Mouse (Mus musculus) gonadal fat pad, adult 2 months (tissue): ENCODE data around the gene Ybx1. TPM values are rescaled to one million over a fixed set of nuclear protein-coding genes. Genes with fewer than 3 reads are reported as not detected.
A peak's percentile ranks its signal among the peaks of the same experiment; 100 is the strongest.

Experiments used
- DNase-seq: peaks from one replicate; pipeline ENCODE4 v3.0.0-alpha.2; 2012; ENCODE audit warnings: low read depth
- polyA plus RNA-seq: library from polyadenylated mRNA; depleted of rRNA; stranded (reverse); fragments of >200 nt; gene quantifications from 2 replicates; pipeline ENCODE4 v1.2.3, GENCODE M21; 2012

The Ybx1 gene
- polyA plus RNA-seq, 1 experiment: 130 TPM

GRCm38 (mm10) chr4:119274627-119275026, 19.8 kb downstream of the Ybx1 start:
- DNase-seq: no peak

DNA sequence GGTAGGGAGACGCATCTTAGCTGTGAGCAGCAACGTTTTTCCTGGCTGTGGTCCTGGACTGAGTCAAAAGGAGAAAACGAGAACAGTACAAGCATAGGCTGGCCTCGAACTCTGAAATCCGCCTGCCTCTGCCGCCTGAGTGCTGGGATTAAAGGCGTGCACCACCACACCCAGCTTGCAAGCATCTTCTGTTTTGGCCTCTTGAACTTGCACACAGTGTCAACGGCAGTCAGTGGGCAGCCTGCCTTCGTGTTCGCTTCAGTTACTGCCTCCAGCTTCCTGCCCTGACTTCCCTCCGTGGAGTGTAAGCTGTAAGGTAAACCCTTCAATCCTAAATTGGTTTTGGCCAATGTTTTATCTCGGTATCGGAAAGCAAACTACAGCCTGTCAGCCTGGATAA, 27.8 kb downstream of the Ybx1 start:
- no peak for DNase-seq

DNA sequence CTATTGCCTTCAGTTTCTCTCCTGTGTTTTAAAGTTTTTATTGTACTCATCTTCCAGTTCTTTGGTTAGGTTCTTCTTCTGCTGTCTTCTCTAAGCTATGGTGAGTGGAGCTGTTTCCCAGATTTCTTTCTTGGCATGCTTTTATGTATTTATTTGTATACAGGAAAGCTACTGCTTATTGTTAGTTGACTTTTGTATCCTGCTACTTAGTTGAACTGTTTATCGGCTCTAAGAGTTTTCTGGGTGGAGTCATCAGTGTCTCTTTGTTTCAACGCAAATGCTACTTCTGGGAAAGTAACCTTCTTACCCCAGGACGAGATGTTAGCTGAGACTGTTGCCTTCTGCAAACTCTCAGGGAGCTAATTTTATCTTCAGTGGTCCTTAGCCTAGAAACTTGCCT, 30.9 kb downstream of the Ybx1 start:
- DNase-seq: no peak

GRCm38 (mm10) chr4:119262483-119262882, 31.9 kb downstream of the Ybx1 start:
- DNase-seq: no peak

DNA sequence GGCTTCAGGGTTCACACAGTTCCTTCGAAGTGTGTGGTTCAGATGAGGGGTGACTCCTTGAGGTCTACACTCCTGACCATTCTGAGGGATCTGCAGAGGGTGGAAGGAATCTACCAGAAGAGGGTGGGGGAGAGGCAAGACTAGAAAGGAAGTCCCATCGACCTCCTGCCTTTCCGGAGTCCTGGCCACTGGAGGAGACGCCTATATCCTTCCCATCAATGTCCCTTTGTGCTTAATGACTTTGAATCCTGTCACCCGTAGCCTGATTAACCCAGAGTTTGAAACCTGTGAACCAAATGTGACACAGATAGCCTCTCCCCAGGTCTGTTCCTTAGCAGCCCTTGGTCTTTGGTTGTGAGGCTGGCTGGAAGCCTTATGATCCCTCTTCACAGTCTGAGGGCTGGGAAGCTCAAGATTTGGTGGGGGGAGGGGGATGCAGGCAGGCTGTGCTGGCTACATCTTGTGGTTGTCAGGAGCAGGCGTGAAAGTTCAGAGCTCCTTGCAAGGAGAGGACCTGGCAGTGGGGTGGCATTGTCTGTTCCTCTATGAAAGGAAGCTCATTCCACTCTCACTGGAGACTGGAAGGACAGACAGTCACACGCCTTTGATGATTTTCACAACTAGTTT, 33.2 kb downstream of the Ybx1 start:
- no peak for DNase-seq

GRCm38 (mm10) chr4:119259344-119260254, 34.8 kb downstream of the Ybx1 start:
- no peak for DNase-seq

GRCm38 (mm10) chr4:119257083-119257482, 37.3 kb downstream of the Ybx1 start:
- DNase-seq: no peak

DNA sequence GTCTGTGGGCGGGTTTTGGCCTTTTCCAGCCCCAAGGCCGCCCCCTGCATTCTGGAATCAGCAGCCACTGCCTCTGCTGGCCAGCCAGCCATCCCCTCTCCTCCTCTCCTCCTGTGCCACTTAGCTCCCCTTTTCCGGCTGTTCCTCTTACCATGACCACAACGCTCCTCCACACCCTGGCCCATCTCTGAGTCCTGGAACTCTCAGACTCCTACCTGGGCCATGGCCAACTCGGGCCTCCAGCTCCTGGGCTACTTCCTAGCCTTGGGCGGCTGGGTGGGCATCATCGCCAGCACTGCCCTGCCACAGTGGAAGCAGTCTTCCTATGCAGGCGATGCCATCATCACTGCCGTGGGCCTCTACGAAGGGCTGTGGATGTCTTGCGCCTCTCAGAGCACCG, 39.1 kb downstream of the Ybx1 start, which contains the start of gene Cldn19:
Cldn19 (plus strand) TSS at position 64 of the 400 bp plus-strand sequence.
- no peak for DNase-seq

GRCm38 (mm10) chr4:119254012-119254618, 40.3 kb downstream of the Ybx1 start:
- DNase-seq: no peak

GRCm38 (mm10) chr4:119252025-119252808, 42.2 kb downstream of the Ybx1 start:
- no peak for DNase-seq

DNA sequence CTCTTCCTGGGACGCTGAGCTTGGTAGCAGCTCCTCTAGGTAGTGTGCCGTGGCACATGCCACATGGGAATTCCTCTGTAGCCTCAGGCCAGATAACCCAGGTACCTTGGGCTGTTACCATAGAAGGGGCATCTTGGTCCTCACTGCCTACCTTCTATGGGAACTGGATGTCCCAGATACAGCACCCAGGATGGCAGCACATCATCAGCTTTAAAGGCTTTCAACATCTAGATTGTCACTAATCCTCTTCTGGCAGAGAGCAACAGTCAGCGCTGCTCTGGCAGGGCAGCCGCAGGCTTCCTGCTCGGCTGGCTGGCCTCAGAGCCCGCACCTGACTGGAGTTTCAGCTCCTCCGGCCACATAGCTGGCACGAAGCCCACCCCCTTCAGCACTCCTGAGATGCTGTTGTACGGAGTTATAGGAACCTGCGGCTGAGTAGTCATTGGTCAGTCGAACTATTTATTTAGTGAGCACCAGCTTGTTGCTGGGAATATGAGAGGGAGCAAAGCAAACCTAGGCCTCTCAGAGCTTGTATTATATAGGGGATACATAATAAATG, 45.9 kb downstream of the Ybx1 start:
- DNase-seq: peak; percentile 46

- DNase-seq: no peak
Measured at GRCm38 (mm10) chr4:119247462-119248235, 46.8 kb downstream of the Ybx1 start.

DNA sequence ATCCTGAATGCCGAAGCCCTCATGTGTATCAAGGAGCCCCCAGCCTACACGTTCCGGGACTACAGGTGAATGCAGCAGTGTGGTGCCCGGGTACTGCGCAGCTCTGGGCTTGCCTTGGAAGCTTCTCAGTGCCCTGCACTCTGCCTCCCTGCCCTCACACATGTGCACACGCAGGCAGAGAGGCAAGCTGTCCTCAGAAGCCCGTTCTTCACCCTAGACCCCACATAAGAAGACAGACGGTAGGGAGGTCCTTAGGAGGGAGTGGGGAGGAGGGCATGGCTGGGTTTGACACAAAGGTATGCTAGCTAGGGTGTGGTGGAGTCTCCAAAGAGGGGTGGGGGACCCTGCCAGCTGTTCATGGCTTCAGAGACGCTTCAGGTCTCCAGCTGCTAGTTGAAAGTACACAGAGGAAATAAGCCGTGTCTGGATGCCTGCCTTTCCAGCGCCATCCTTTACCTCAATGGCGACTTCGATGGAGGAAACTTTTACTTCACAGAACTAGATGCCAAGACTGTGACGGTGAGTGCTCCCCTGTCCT, 47.6 kb downstream of the Ybx1 start:
- DNase-seq: no peak

DNA sequence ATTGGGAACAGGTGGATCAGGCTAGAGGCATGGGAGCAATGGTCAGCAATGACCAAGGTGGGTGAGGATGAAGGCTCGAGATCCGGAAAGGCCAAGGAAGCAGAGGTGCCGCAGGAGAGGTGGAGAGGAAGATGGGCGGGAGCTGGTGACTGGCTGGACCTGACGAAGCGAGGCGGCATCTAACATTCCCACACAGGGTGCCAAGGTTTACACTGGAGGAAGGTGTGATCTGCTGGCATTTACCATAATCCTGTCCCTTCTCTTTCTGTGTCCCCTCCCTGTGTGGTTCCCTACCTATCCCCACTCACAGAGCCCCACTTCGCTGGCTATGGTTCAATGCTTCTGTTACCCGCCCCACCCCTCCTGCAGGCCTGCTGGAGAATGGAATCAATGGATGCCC, 48.4 kb downstream of the Ybx1 start:
- no peak for DNase-seq

DNA sequence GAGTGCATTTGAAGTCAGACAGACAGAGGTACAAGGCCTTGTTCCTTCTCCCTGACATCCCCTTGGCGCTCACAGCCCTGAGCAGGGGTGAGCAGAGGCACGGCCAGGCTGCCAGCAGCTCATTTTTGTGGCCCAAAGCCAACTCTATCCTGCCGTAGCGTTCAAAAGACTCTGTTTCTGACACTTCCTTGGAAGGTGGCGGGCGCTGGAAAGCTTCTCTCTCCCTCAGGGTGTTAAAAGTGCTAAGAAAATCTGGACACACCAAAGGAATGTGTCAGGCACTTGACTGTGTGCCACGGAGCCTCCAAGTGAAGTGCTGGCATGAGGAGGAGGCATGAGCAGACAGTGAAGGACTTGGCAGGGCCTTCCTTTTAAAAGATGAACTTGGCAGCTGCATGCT, 48.8 kb downstream of the Ybx1 start:
- peak; percentile 71 for DNase-seq

DNA sequence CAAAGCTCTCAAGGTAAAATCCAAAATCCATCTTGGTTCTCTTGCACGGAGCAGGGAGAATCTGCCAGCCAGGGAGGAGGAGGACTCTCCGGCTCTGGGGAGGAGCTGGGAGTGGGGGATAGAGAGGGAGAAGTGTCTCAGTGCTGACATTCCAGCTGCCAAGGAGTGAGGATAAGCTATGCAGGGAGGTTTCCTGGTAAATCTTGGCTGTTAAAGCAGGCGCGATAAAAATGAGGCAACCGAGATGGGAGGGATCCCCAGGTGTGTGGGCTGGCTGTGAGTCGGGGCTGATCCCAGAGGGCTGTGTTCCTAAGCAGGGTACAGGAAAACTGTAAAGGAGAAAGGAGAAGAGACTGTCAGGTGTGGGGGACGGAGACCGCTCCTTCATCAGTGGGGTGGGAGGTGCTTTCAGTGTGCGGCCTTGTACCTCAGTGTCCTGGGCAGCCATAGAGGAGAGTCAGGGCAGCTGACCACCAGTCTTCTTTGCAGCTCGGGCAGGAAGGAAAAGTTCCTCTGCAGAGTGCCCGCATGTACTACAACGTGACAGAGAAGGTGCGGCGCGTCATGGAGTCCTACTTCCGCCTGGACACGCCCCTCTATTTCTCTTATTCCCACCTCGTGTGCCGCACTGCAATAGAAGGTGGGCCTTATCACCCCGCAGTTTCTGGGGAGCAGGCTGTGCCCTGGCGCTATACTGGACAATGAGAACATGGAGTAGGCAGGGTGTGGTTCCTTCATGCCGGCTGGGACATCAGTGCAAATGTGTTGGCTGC, 49.8 kb downstream of the Ybx1 start:
- DNase-seq: no peak

DNA sequence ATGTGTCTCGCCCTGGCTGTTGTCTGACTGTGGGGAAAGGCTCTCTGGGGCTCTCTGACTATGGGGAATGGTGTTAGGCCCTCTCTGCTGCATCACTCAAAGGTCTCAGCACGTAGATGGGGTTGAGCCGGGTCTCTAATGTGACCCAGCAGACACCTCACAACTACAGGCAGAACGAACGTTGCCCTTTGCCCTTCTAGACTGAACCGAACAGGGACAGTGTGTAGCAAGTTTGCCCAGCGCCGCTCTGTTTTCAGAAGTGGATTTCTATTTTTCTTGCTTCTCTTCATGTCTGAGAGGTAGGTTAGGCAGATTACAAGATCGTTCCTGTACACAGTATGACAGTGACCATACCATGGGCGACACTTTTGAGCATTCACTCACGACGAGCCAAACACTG, 51.8 kb downstream of the Ybx1 start:
- no peak for DNase-seq

DNA sequence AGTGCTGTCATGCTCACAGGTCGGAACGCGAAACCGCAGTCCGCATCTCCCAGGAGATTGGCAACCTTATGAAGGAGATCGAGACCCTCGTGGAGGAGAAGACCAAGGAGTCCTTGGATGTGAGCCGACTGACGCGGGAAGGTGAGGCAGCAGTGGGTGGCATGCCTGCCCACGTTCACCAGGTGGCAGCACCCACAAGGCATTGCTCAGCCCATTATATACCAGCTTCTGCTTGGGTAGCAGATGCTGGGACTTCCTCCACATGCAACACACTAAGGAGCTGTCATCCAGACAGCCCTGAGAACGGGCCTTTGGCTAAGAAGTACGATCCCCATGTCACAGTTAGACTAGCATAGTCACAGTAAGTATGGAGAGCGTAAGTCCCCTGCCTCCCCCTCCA, 52.7 kb downstream of the Ybx1 start:
- no peak for DNase-seq

DNA sequence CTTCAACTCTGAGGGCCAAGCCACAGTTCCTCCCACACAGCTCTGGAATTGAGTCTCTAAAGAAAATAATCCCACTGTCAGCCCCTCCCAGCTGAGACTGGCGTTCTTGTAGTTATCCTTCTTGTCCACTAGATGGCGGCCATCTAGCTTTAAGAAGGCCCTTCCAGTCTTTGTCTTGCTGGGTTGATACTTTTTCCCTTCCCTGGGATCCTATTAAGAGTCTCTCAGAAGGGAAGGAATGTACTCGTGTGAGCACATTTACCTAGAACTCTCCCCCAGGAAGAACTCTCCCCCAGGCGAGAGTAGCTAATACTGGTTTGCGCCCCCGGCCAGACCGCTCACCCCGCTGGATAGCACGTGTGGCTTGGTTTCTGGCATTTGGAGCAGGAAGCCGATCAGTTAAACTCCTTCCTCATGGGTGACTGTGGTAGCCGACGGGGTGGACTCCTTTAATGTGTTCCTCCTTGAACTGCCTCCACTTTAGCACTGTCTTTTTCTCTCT, 55.2 kb downstream of the Ybx1 start:
- DNase-seq: no peak

GRCm38 (mm10) chr4:119238661-119239060, 55.7 kb downstream of the Ybx1 start:
- no peak for DNase-seq
